Mouse (Mus musculus) MEL (cell line): ENCODE measurements around the gene Smc1b. TPM values are rescaled to one million over a fixed set of nuclear protein-coding genes. Genes with fewer than 3 reads are reported as not detected.
"Not testable (repeated sequence)": the region's sequence is repeated elsewhere in the genome, so short reads cannot be mapped to it uniquely, and the experiment has no call there.

Source experiments
- DNase-seq: peaks from one replicate; pipeline ENCODE4 v3.0.0; 2011; ENCODE audit warnings: low read depth, low spot score
- H3K27ac ChIP-seq: 2 replicates; pipeline ENCODE4 v1.5.1; 2012; ENCODE audit warnings: low read depth, mild to moderate bottlenecking, control low read depth, low read length, moderate library complexity; ENCODE audit not compliant: control insufficient read depth
- H3K27me3 ChIP-seq, 2 experiments: fragments of 150-350 bp in 1 of 2; sonication (generic) in 1 of 2; 2 replicates each; pipeline ENCODE4 v1.6.1; 2012; ENCODE audit warnings: low read length in 2 of 2, mild to moderate bottlenecking in 2 of 2, improper control_type of control experiment in 1 of 2, moderate library complexity in 1 of 2; ENCODE audit not compliant: insufficient read depth in 2 of 2, control insufficient read depth in 1 of 2
- H3K36me3 ChIP-seq, 2 experiments: 2 replicates each; pipeline ENCODE4 v1.6.1; 2012 to 2014; ENCODE audit warnings: low read length in 2 of 2, improper control_type of control experiment in 1 of 2, inconsistent platforms in 1 of 2, mild to moderate bottlenecking in 1 of 2; ENCODE audit not compliant: insufficient read depth in 2 of 2, control insufficient read depth in 1 of 2
- H3K4me1 ChIP-seq, 2 experiments: fragments of 150-350 bp in 1 of 2; sonication (generic) in 1 of 2; 2 replicates each; pipeline ENCODE4 v1.6.1; 2012; ENCODE audit warnings: low read length in 2 of 2, improper control_type of control experiment in 1 of 2, mild to moderate bottlenecking in 1 of 2; ENCODE audit not compliant: insufficient read depth in 2 of 2, control insufficient read depth in 1 of 2
- H3K4me3 ChIP-seq, 2 experiments: fragments of 150-350 bp in 1 of 2; sonication (generic) in 1 of 2; 2 replicates each; pipeline ENCODE4 v1.5.1; 2012; ENCODE audit warnings: low read depth in 2 of 2, low read length in 2 of 2, mild to moderate bottlenecking in 2 of 2, moderate library complexity in 2 of 2, control low read depth in 1 of 2, improper control_type of control experiment in 1 of 2; ENCODE audit not compliant: control insufficient read depth in 1 of 2, insufficient read depth in 1 of 2
- H3K79me2 ChIP-seq: 2 replicates; pipeline ENCODE4 v1.6.1; 2012; ENCODE audit warnings: mild to moderate bottlenecking, low read length, moderate library complexity; ENCODE audit not compliant: control insufficient read depth, poor library complexity, insufficient read depth
- H3K9ac ChIP-seq: 2 replicates; pipeline ENCODE4 v1.6.1; 2012; ENCODE audit warnings: low read depth, mild to moderate bottlenecking, control low read depth, low read length, moderate library complexity; ENCODE audit not compliant: control insufficient read depth, poor library complexity, severe bottlenecking
- H3K9me3 ChIP-seq: fragments of 150-350 bp; sonication (generic); replicated peaks from 2 replicates; pipeline ENCODE4 v1.6.1; 2012; ENCODE audit warnings: mild to moderate bottlenecking, low read length, improper control_type of control experiment, moderate library complexity; ENCODE audit not compliant: insufficient read depth
- CHD1 ChIP-seq: IDR thresholded peaks from 2 replicates; pipeline ENCODE4 v1.6.1; 2012; ENCODE audit warnings: low read depth, mild to moderate bottlenecking, inconsistent platforms, low read length, improper control_type of control experiment
- CHD2 ChIP-seq: IDR thresholded peaks from 2 replicates; pipeline ENCODE4 v1.6.1; 2011; ENCODE audit warnings: low read length, improper control_type of control experiment
- E2F4 ChIP-seq: IDR thresholded peaks from 2 replicates; pipeline ENCODE4 v1.6.1; 2011; ENCODE audit warnings: low read depth, low read length, improper control_type of control experiment, borderline replicate concordance
- ELF1 ChIP-seq: IDR thresholded peaks from 2 replicates; pipeline ENCODE4 v1.6.1; 2014; ENCODE audit warnings: low read depth, mild to moderate bottlenecking, inconsistent platforms, low read length, improper control_type of control experiment, moderate library complexity
- EP300 ChIP-seq, 2 experiments: IDR thresholded peaks; 2 replicates each; pipeline ENCODE4 v1.6.1; 2011; ENCODE audit warnings: improper control_type of control experiment in 2 of 2, low read length in 2 of 2, low read depth in 1 of 2, mild to moderate bottlenecking in 1 of 2
- HCFC1 ChIP-seq: IDR thresholded peaks from 2 replicates; pipeline ENCODE4 v1.6.1; 2012; ENCODE audit warnings: low read depth, mild to moderate bottlenecking, inconsistent platforms, low read length, improper control_type of control experiment, moderate library complexity
- JUND ChIP-seq: IDR thresholded peaks from 2 replicates; pipeline ENCODE4 v1.6.1; 2011; ENCODE audit warnings: low read depth, mild to moderate bottlenecking, improper control_type of control experiment, low read length
- KAT2A ChIP-seq: conservative IDR thresholded peaks from 2 replicates; pipeline ENCODE4 v1.6.1; 2012; ENCODE audit warnings: low read depth, low read length, improper control_type of control experiment, inconsistent platforms
- MAFK ChIP-seq: IDR thresholded peaks from 2 replicates; pipeline ENCODE4 v1.6.1; 2011; ENCODE audit warnings: low read depth, mild to moderate bottlenecking, low read length, improper control_type of control experiment, borderline replicate concordance
- MAX ChIP-seq: IDR thresholded peaks from 2 replicates; pipeline ENCODE4 v1.6.1; 2011; ENCODE audit warnings: low read length, improper control_type of control experiment
- MAZ ChIP-seq: IDR thresholded peaks from 2 replicates; pipeline ENCODE4 v1.6.1; 2012; ENCODE audit warnings: low read depth, mild to moderate bottlenecking, inconsistent platforms, low read length, improper control_type of control experiment
- MEF2A ChIP-seq: IDR thresholded peaks from 2 replicates; pipeline ENCODE4 v1.6.1; 2014; ENCODE audit warnings: low read depth, mild to moderate bottlenecking, inconsistent platforms, low read length, improper control_type of control experiment; ENCODE audit not compliant: poor library complexity, insufficient replicate concordance, severe bottlenecking; ENCODE audit errors: extremely low read depth
- MXI1 ChIP-seq: IDR thresholded peaks from 2 replicates; pipeline ENCODE4 v1.6.1; 2011; ENCODE audit warnings: mild to moderate bottlenecking, low read depth, low read length, improper control_type of control experiment
- MYB ChIP-seq: IDR thresholded peaks from 2 replicates; pipeline ENCODE4 v1.6.1; 2011; ENCODE audit warnings: mild to moderate bottlenecking, low read depth, low read length, improper control_type of control experiment
- MYC ChIP-seq: IDR thresholded peaks from 2 replicates; pipeline ENCODE4 v1.6.1; 2011; ENCODE audit warnings: low read depth, mild to moderate bottlenecking, low read length, improper control_type of control experiment, moderate library complexity
- NELFE ChIP-seq: IDR thresholded peaks from 2 replicates; pipeline ENCODE4 v1.6.1; 2011; ENCODE audit warnings: low read depth, low read length, improper control_type of control experiment
- NRF1 ChIP-seq: IDR thresholded peaks from 2 replicates; pipeline ENCODE4 v1.6.1; 2014; ENCODE audit warnings: low read depth, mild to moderate bottlenecking, inconsistent platforms, low read length, improper control_type of control experiment, moderate library complexity; ENCODE audit not compliant: poor library complexity, insufficient read depth, severe bottlenecking
- POLR2A ChIP-seq, 2 experiments: IDR thresholded peaks; 2 replicates each; pipeline ENCODE4 v1.6.1; 2011 to 2012; ENCODE audit warnings: low read length in 2 of 2, mild to moderate bottlenecking in 2 of 2, control low read depth in 1 of 2, improper control_type of control experiment in 1 of 2, low read depth in 1 of 2, moderate library complexity in 1 of 2; ENCODE audit not compliant: control insufficient read depth in 1 of 2, insufficient read depth in 1 of 2, poor library complexity in 1 of 2
- POLR2AphosphoS2 ChIP-seq: IDR thresholded peaks from 2 replicates; pipeline ENCODE4 v1.6.1; 2011; ENCODE audit warnings: low read length, improper control_type of control experiment
- POLR2AphosphoS5 ChIP-seq: IDR thresholded peaks from 2 replicates; pipeline ENCODE4 v1.6.1; 2012; ENCODE audit warnings: low read depth, borderline replicate concordance, mild to moderate bottlenecking, inconsistent platforms, low read length, moderate library complexity, mixed read lengths
- RCOR1 ChIP-seq: IDR thresholded peaks from 2 replicates; pipeline ENCODE4 v1.6.1; 2012; ENCODE audit warnings: low read depth, mild to moderate bottlenecking, inconsistent platforms, low read length, improper control_type of control experiment
- SIN3A ChIP-seq: IDR thresholded peaks from 2 replicates; pipeline ENCODE4 v1.6.1; 2012; ENCODE audit warnings: low read length, improper control_type of control experiment, inconsistent platforms
- SMC3 ChIP-seq: IDR thresholded peaks from 2 replicates; pipeline ENCODE4 v1.6.1; 2011; ENCODE audit warnings: low read depth, low read length, improper control_type of control experiment
- TBP ChIP-seq: IDR thresholded peaks from 2 replicates; pipeline ENCODE4 v1.8.0; 2011; ENCODE audit warnings: low read depth, low read length, improper control_type of control experiment
- TCF12 ChIP-seq: IDR thresholded peaks from 2 replicates; pipeline ENCODE4 v1.6.1; 2014; ENCODE audit warnings: low read depth, mild to moderate bottlenecking, inconsistent platforms, low read length, improper control_type of control experiment, moderate library complexity
- USF1 ChIP-seq: IDR thresholded peaks from 2 replicates; pipeline ENCODE4 v1.6.1; 2014; ENCODE audit warnings: low read depth, mild to moderate bottlenecking, inconsistent platforms, low read length, improper control_type of control experiment, moderate library complexity
- ZC3H11A ChIP-seq: IDR thresholded peaks from 2 replicates; pipeline ENCODE4 v1.6.1; 2012; ENCODE audit warnings: low read depth, mild to moderate bottlenecking, inconsistent platforms, low read length, improper control_type of control experiment
- ZMIZ1 ChIP-seq: IDR thresholded peaks from 2 replicates; pipeline ENCODE4 v1.6.1; 2012; ENCODE audit warnings: low read depth, mild to moderate bottlenecking, inconsistent platforms, low read length, improper control_type of control experiment, moderate library complexity
- ZNF384 ChIP-seq: IDR thresholded peaks from 2 replicates; pipeline ENCODE4 v1.6.1; 2012; ENCODE audit warnings: low read depth, mild to moderate bottlenecking, inconsistent platforms, low read length, improper control_type of control experiment
- polyA plus RNA-seq, 2 experiments: library from polyadenylated mRNA; stranded (reverse) in 1 of 2; unstranded in 1 of 2; fragments of >175 nt in 1 of 2; fragments of >200 nt in 1 of 2; gene quantifications; 2 replicates each; pipeline versions ENCODE4 v1.2.1 to v1.2.4; 2012; ENCODE audit warnings: low replicate concordance in 2 of 2, low read depth in 1 of 2; ENCODE audit not compliant: insufficient read length in 2 of 2, insufficient read depth in 1 of 2, missing spikeins in 1 of 2
- total RNA-seq: library from RNA; depleted of rRNA; stranded (reverse); fragments of 300-350 nt; gene quantifications from 2 replicates; pipeline ENCODE4 v1.2.3, GENCODE M21; 2012

Smc1b gene
- total and polyA plus RNA-seq, 3 experiments: not detected

GRCm38 (mm10) chr15:85036566-85037342, 95.0 kb downstream of the Smc1b start:
- Histone ChIP-seq H3K4me1 (peaks cover 0 to 18% of the 10 kb centered on the region in 2 experiments; a peak in 2 of 4 replicates), H3K36me3 (peaks cover 0 to 14% of the 10 kb centered on the region in 2 experiments; a peak in 2 of 4 replicates), H3K9me3 (no peaks in the 10 kb centered on the region), H3K27ac (peak overlapping the region; percentile 43), H3K79me2 (peaks cover 8% of the 10 kb centered on the region; the same call in 1 of the 2 replicates), H3K27me3 (no peaks in the 10 kb centered on the region), H3K9ac (peak overlapping the region; percentile 86), H3K4me3 (peak overlapping the region; percentile 94)
- peak; percentile 96 for DNase-seq
- TF ChIP-seq MYB (no peak), NRF1 (peak; percentile 85), MAX (peak; percentile 67; the same call in 1 of the 2 replicates), JUND (no peak), MEF2A (no peak), MAZ (peak; percentile 82; the same call in 1 of the 2 replicates), MYC (peak; percentile 96), SMC3 (no peak; the same call in 1 of the 2 replicates), POLR2AphosphoS2 (peak; percentile 86), E2F4 (0 out of 2 replicates have a peak, but pooled peaks have one; percentile 77), ZMIZ1 (peak; percentile 60; the same call in 1 of the 2 replicates), MAFK (no peak), TBP (peak; percentile 87), MXI1 (peak; percentile 95), RCOR1 (0 out of 2 replicates have a peak, but pooled peaks have one; percentile 18), CHD2 (no peak), TCF12 (peak; percentile 71), ZNF384 (0 out of 2 replicates have a peak, but pooled peaks have one; percentile 8), USF1 (peak; percentile 32; the same call in 1 of the 2 replicates), ZC3H11A (no peak), KAT2A (no peak; the same call in 1 of the 2 replicates), EP300 (IDR thresholded peaks at IDR 0.05; ENCODE audit: low read depth in 1 of 2, low read length in 2 of 2) (peak in 1 of 2 experiments; percentile 40; a peak in 1 of 4 replicates), NELFE (peak; percentile 92), ELF1 (peak; percentile 59; the same call in 1 of the 2 replicates), CHD1 (no peak), HCFC1 (peak; percentile 86), POLR2A (IDR thresholded peaks at IDR 0.05; ENCODE audit: control insufficient read depth in 1 of 2, insufficient read depth in 1 of 2, low read depth in 1 of 2, low read length in 2 of 2, poor library complexity in 1 of 2) (peak; percentile 69 to 96), SIN3A (peak; percentile 77; the same call in 1 of the 2 replicates), POLR2AphosphoS5 (0 out of 2 replicates have a peak, but pooled peaks have one; percentile 24)

DNA sequence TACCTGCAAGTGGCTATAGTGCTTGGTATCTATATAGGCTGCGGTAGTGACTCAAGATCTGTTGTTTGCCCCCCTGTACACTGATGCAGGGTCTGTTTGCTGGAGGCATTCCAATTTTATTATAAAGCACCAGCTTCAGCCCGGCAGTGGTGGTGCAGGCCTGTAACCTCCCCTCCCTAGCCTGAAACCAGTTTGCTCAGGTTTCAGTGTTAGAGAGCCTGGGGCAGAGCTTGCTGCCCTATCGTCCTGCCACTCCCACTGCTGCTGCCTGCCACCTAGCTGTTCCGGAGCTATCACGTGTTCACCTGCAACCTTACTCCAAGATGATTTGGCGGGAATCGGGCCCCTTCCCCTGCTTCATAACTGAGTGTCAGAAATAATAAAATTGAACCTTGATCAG, 97.8 kb downstream of the Smc1b start:
- peaks cover 0 to 18% of the 10 kb centered on the region in 2 experiments; a peak in 2 of 4 replicates for H3K4me1 ChIP-seq
- not testable (repeated sequence) for H3K9ac ChIP-seq, H3K4me3 ChIP-seq, DNase-seq, H3K79me2 ChIP-seq, H3K9me3 ChIP-seq, H3K27ac ChIP-seq, H3K27me3 ChIP-seq
- peaks cover 0 to 14% of the 10 kb centered on the region in 2 experiments; a peak in 2 of 4 replicates for H3K36me3 ChIP-seq
